Mouse (Mus musculus) heart, postnatal 0 days (tissue): ENCODE measurements around the gene Arid1b. TPM values are rescaled to one million over a fixed set of nuclear protein-coding genes. Genes with fewer than 3 reads are reported as not detected.

Source experiments
- ATAC-seq: fragments of 200-750 bp; cut with Nextera tagmentation; 2 replicates; pipeline ENCODE4 v1.8.0; 2017; ENCODE audit warnings: low read depth, moderate number of reproducible peaks, moderate library complexity; ENCODE audit not compliant: insufficient read depth
- DNase-seq: peaks from one replicate; pipeline ENCODE4 v3.0.0-alpha.2; 2016; ENCODE audit warnings: low spot score
- H3K27ac ChIP-seq: fragments of 300-500 bp; sonication (generic); 2 replicates; pipeline ENCODE4 v1.5.1; 2014; ENCODE audit warnings: low read depth, mild to moderate bottlenecking
- H3K27me3 ChIP-seq: fragments of 300-500 bp; sonication (generic); 2 replicates; pipeline ENCODE4 v1.6.1; 2014; ENCODE audit warnings: low read length, mixed read lengths; ENCODE audit not compliant: control insufficient read depth, insufficient read depth
- H3K36me3 ChIP-seq: fragments of 300-500 bp; sonication (generic); replicated peaks from 2 replicates; pipeline ENCODE4 v1.6.1; 2014; ENCODE audit warnings: low read length, mixed read lengths; ENCODE audit not compliant: control insufficient read depth, insufficient read depth
- H3K4me1 ChIP-seq: fragments of 300-500 bp; sonication (generic); 2 replicates; pipeline ENCODE4 v1.6.1; 2014; ENCODE audit warnings: antibody characterized with exemption; ENCODE audit not compliant: control insufficient read depth, insufficient read depth
- H3K4me2 ChIP-seq: fragments of 300-500 bp; sonication (generic); 2 replicates; pipeline ENCODE4 v1.6.1; 2014; ENCODE audit warnings: low read depth, mild to moderate bottlenecking, low read length, moderate library complexity
- H3K4me3 ChIP-seq: fragments of 300-500 bp; sonication (generic); 2 replicates; pipeline ENCODE4 v1.5.1; 2014; ENCODE audit warnings: low read depth, low read length
- H3K9ac ChIP-seq: fragments of 300-500 bp; sonication (generic); replicated peaks from 2 replicates; pipeline ENCODE4 v1.6.1; 2014; ENCODE audit warnings: low read depth, low read length, mixed read lengths
- H3K9me3 ChIP-seq: fragments of 300-500 bp; sonication (generic); replicated peaks from 2 replicates; pipeline ENCODE4 v1.6.1; 2016; ENCODE audit warnings: low read length; ENCODE audit not compliant: control insufficient read depth
- CTCF ChIP-seq: IDR thresholded peaks from 2 replicates; pipeline ENCODE4 v1.5.1; 2016; ENCODE audit warnings: antibody characterized with exemption, control low read depth, low read depth
- EP300 ChIP-seq: IDR thresholded peaks from 2 replicates; pipeline ENCODE4 v1.6.1; 2016; ENCODE audit warnings: antibody characterized with exemption, low read depth
- WGBS: fragments of 180-500 bp; shearing (Covaris S2); extraction: QIAGEN DNeasy Blood & Tissue Kit; methylation state at CpG from one replicate; pipeline ENCODE4 v1.1.7; 2014; 5-methylcytosine and 5-hydroxymethylcytosine counted together
- polyA plus RNA-seq: library from polyadenylated mRNA; unstranded; fragments of >200 nt; fragmentation: Nextera tagmentation; extraction: Ambion mirVana; gene quantifications from 2 replicates; pipeline ENCODE4 v1.2.1, GENCODE M21; 2015
- total RNA-seq: library from RNA; depleted of rRNA; stranded (reverse); fragments of >200 nt; gene quantifications from 2 replicates; pipeline ENCODE4 v1.2.3, GENCODE M21; 2014; ENCODE audit warnings: low replicate concordance

Gene Arid1b
- total and polyA plus RNA-seq, 2 experiments from 2014 or later: 4.4 to 27.3 TPM

DNA sequence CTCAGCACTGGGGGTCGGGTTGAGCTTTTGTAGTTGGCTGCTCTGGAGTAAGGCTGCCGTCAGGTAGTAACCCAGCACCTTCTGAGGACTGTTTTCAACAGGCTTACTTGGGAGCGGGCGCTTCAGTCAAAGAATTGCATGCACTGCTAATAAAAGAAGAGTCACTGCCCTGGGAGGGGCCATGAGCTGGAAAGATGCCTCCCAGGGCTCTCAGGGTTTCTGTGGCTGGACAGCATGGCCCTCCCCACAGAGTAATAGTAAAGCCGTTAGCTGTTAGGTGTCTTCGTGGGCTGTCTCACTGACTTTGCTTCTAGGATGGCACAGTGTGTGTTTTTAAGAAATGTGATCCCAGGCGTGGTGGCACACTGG lies 138.8 kb downstream of the Arid1b start:
- Histone ChIP-seq H3K4me2 (no peak overlapping the region), H3K4me1 (peaks cover 3% of the 10 kb centered on the region), H3K27ac (no peak overlapping the region), H3K36me3 (0 out of 2 replicates have a peak, but pooled peaks cover 7% of the 10 kb centered on the region), H3K4me3 (no peak overlapping the region), H3K9me3 (no peaks in the 10 kb centered on the region), H3K9ac (no peak overlapping the region), H3K27me3 (no peaks in the 10 kb centered on the region)
- WGBS: 79% methylated on average over 7 of the region's 7 CpGs
- DNase-seq (no peak), ATAC-seq (no peak)
- TF ChIP-seq CTCF (no peak), EP300 (no peak)

DNA sequence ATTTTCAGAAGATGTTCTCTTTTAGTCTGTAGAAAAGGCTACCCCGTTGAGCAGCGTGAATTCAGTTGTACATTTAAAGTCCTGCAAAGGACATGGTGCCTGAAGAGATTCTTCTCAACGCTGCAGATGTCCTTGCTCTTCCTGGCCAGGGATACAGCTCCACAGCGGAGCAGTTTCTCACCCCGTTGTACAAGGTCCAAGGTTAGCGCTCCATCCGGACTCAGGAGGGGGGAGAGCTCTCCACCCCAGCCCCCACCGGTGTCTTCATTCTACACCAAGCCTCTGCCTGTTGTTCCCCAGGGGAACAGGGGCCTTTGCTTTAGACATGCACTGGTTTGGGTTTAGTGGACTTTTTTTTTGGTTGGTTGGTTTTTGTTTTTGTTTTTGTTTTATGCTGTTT lies 139.7 kb downstream of the Arid1b start:
- peaks cover 12% of the 10 kb centered on the region for H3K4me1 ChIP-seq
- ATAC-seq (no peak), DNase-seq (no peak)

DNA sequence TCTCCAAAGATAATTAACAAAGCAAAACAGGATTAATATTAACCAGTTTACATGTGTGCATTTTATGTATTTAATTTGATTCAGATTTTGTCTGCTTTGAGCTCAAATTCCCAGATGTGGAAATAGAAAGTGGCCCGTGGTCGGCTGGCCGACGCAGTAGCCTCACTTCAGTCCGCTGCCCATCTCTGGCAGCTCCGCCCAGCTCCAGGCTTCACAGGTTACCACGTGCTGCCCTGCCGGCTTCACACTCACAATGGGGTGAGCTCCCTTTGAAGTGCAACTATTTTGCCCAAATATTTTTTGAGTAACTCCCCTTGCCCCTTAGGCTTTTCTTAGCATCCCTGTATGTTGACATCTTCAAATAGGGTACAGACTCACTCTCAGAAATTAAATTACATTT lies 140.1 kb downstream of the Arid1b start:
- H3K36me3 ChIP-seq: 0 out of 2 replicates have a peak, but pooled peaks cover 7% of the 10 kb centered on the region

More for the DNA sequence above, 139.7 kb downstream of the Arid1b start:
- WGBS: 62% methylated on average over 8 of the region's 8 CpGs
- no peak for TF ChIP-seq CTCF
- no peak for TF ChIP-seq EP300
- Histone ChIP-seq H3K9me3 (no peaks in the 10 kb centered on the region), H3K27me3 (no peaks in the 10 kb centered on the region), H3K4me2 (no peak overlapping the region), H3K9ac (no peak overlapping the region), H3K36me3 (0 out of 2 replicates have a peak, but pooled peaks cover 7% of the 10 kb centered on the region), H3K4me3 (no peak overlapping the region), H3K27ac (no peak overlapping the region)

DNA sequence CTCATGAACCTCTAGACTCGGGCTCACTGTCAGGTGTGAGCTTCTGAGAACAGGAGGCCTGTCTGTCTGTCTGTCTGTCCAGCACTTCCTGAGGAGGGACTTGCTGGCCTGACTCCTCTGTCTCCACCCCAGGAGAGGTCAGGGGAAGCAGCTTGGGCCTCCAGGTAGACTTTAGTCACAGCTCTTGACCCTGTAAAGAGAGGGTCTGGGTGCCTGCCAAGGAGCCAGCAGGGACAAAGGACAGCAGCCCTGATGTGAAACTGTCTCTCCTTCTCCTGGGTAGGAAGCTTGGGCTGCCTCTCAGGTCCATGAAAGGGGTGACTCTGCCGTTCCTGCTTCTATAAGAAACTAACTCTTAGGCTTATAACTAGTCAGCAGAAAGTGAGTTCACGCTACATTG lies 143.8 kb downstream of the Arid1b start:
- Histone ChIP-seq H3K36me3 (no peaks in the 10 kb centered on the region), H3K4me1 (peaks cover 22% of the 10 kb centered on the region), H3K4me3 (no peak overlapping the region), H3K27me3 (no peaks in the 10 kb centered on the region), H3K9ac (no peak overlapping the region; the same call in 1 of the 2 replicates), H3K9me3 (no peaks in the 10 kb centered on the region), H3K4me2 (no peak overlapping the region), H3K27ac (peak overlapping the region; percentile 58)
- 65% methylated on average over 3 of the region's 3 CpGs for WGBS
- ATAC-seq (no peak), DNase-seq (peak; percentile 13)
- TF ChIP-seq EP300: no peak
- no peak for TF ChIP-seq CTCF

More for the DNA sequence above, 140.1 kb downstream of the Arid1b start:
- H3K9me3 ChIP-seq: no peaks in the 10 kb centered on the region
- peaks cover 15% of the 10 kb centered on the region for H3K4me1 ChIP-seq
- H3K9ac ChIP-seq: no peak overlapping the region
- no peak overlapping the region for H3K4me3 ChIP-seq
- DNase-seq (no peak), ATAC-seq (no peak)
- 73% methylated on average over 8 of the region's 8 CpGs for WGBS
- H3K27me3 ChIP-seq: no peaks in the 10 kb centered on the region
- H3K4me2 ChIP-seq: no peak overlapping the region
- TF ChIP-seq EP300 (no peak), CTCF (no peak)
- H3K27ac ChIP-seq: no peak overlapping the region

- Histone ChIP-seq H3K4me1 (peaks cover 22% of the 10 kb centered on the region), H3K4me2 (peak overlapping the region; percentile 7; the same call in 1 of the 2 replicates), H3K27me3 (no peaks in the 10 kb centered on the region), H3K27ac (peak overlapping the region; percentile 58; the same call in 1 of the 2 replicates), H3K9ac (no peak overlapping the region), H3K9me3 (no peaks in the 10 kb centered on the region), H3K36me3 (no peaks in the 10 kb centered on the region), H3K4me3 (no peak overlapping the region)
- 24% methylated on average over 8 of the region's 8 CpGs for WGBS
- peak; percentile 83 for ATAC-seq
- DNase-seq: peak; percentile 75
- peak; percentile 33 for TF ChIP-seq CTCF
- TF ChIP-seq EP300: no peak
These were observed 144.6 kb downstream of the Arid1b start for GRCm38 (mm10) chr17:5138641-5139205.

GRCm38 (mm10) chr17:5139553-5139952 lies 145.4 kb downstream of the Arid1b start:
- DNase-seq (no peak), ATAC-seq (no peak)
- TF ChIP-seq EP300 (no peak), CTCF (no peak)
- Histone ChIP-seq H3K4me1 (peaks cover 22% of the 10 kb centered on the region), H3K9me3 (no peaks in the 10 kb centered on the region), H3K9ac (no peak overlapping the region), H3K4me2 (no peak overlapping the region), H3K36me3 (no peaks in the 10 kb centered on the region), H3K27ac (no peak overlapping the region), H3K27me3 (no peaks in the 10 kb centered on the region), H3K4me3 (no peak overlapping the region)
- 48% methylated on average over 8 of the region's 8 CpGs for WGBS
